Mouse (Mus musculus): ENCODE measurements around the gene Vps13a. TPM values are rescaled to one million over a fixed set of nuclear protein-coding genes. Genes with fewer than 3 reads are reported as not detected.
"Not testable (repeated sequence)": the region's sequence is repeated elsewhere in the genome, so short reads cannot be mapped to it uniquely, and the experiment has no call there.

Gene Vps13a
- polyA plus RNA-seq, 1 experiment: 4.1 TPM

GRCm38 (mm10) chr19:16773237-16774016, 7.3 kb downstream of the Vps13a start:
- WGBS: 42% methylated on average over 11 of the region's 11 CpGs
- DNase-seq: no peak
- H3K4me3 ChIP-seq (replicated peaks; ENCODE audit: extremely low read depth, low read depth, low read length): peak overlapping the region; percentile 58
- TF ChIP-seq CTCF (IDR thresholded peaks at IDR 0.05; ENCODE audit: insufficient read depth, low read length): no peak
- TF ChIP-seq POLR2A (IDR thresholded peaks at IDR 0.05; ENCODE audit: borderline replicate concordance, extremely low read depth, low read depth, low read length): no peak
- peaks cover 10% of the 10 kb centered on the region for H3K4me1 ChIP-seq (ENCODE audit: control insufficient read depth, insufficient read depth, low read length)

- H3K4me3 ChIP-seq (replicated peaks; ENCODE audit: extremely low read depth, low read depth, low read length): no peak overlapping the region
- H3K4me1 ChIP-seq (ENCODE audit: control insufficient read depth, insufficient read depth, low read length): no peaks in the 10 kb centered on the region
- DNase-seq: no peak
- TF ChIP-seq CTCF (IDR thresholded peaks at IDR 0.05; ENCODE audit: insufficient read depth, low read length) (no peak), POLR2A (IDR thresholded peaks at IDR 0.05; ENCODE audit: borderline replicate concordance, extremely low read depth, low read depth, low read length) (no peak)
- 60% methylated on average over 2 of the region's 2 CpGs for WGBS
These were observed 13.3 kb downstream of the Vps13a start for GRCm38 (mm10) chr19:16767407-16767806.

- not testable (repeated sequence) for H3K4me3 ChIP-seq (replicated peaks; ENCODE audit: extremely low read depth, low read depth, low read length); H3K4me1 ChIP-seq (ENCODE audit: control insufficient read depth, insufficient read depth, low read length); DNase-seq
- 85% methylated on average over 9 of the region's 9 CpGs for WGBS
These were observed 23.3 kb downstream of the Vps13a start for GRCm38 (mm10) chr19:16757439-16757838.

- DNase-seq: no peak
- Histone ChIP-seq H3K4me1 (ENCODE audit: control insufficient read depth, insufficient read depth, low read length) (no peaks in the 10 kb centered on the region), H3K4me3 (replicated peaks; ENCODE audit: extremely low read depth, low read depth, low read length) (no peak overlapping the region)
- TF ChIP-seq CTCF (IDR thresholded peaks at IDR 0.05; ENCODE audit: insufficient read depth, low read length) (no peak), POLR2A (IDR thresholded peaks at IDR 0.05; ENCODE audit: borderline replicate concordance, extremely low read depth, low read depth, low read length) (no peak)
These were observed 24.9 kb downstream of the Vps13a start for GRCm38 (mm10) chr19:16755854-16756253.

- WGBS: 90% methylated on average over 7 of the region's 7 CpGs
- Histone ChIP-seq H3K4me3 (replicated peaks; ENCODE audit: extremely low read depth, low read depth, low read length) (no peak overlapping the region), H3K4me1 (ENCODE audit: control insufficient read depth, insufficient read depth, low read length) (no peaks in the 10 kb centered on the region)
- TF ChIP-seq CTCF (IDR thresholded peaks at IDR 0.05; ENCODE audit: insufficient read depth, low read length) (no peak), POLR2A (IDR thresholded peaks at IDR 0.05; ENCODE audit: borderline replicate concordance, extremely low read depth, low read depth, low read length) (no peak)
- no peak for DNase-seq
These were observed 25.5 kb downstream of the Vps13a start for GRCm38 (mm10) chr19:16755226-16755625.

- no peaks in the 10 kb centered on the region for H3K4me1 ChIP-seq (ENCODE audit: control insufficient read depth, insufficient read depth, low read length)
- no peak for DNase-seq
- WGBS: 58% methylated on average over 3 of the region's 3 CpGs
- TF ChIP-seq POLR2A (IDR thresholded peaks at IDR 0.05; ENCODE audit: borderline replicate concordance, extremely low read depth, low read depth, low read length): no peak
- no peak for TF ChIP-seq CTCF (IDR thresholded peaks at IDR 0.05; ENCODE audit: insufficient read depth, low read length)
- H3K4me3 ChIP-seq (replicated peaks; ENCODE audit: extremely low read depth, low read depth, low read length): no peak overlapping the region
These were observed 27.6 kb downstream of the Vps13a start for GRCm38 (mm10) chr19:16753151-16753550.

- H3K4me3 ChIP-seq (replicated peaks; ENCODE audit: extremely low read depth, low read depth, low read length): no peak overlapping the region
- no peak for TF ChIP-seq POLR2A (IDR thresholded peaks at IDR 0.05; ENCODE audit: borderline replicate concordance, extremely low read depth, low read depth, low read length)
- TF ChIP-seq CTCF (IDR thresholded peaks at IDR 0.05; ENCODE audit: insufficient read depth, low read length): no peak
- H3K4me1 ChIP-seq (ENCODE audit: control insufficient read depth, insufficient read depth, low read length): no peaks in the 10 kb centered on the region
- WGBS: 94% methylated on average over 4 of the region's 4 CpGs
- DNase-seq: no peak
These were observed 43.9 kb downstream of the Vps13a start for GRCm38 (mm10) chr19:16736854-16737253.

- TF ChIP-seq CTCF (IDR thresholded peaks at IDR 0.05; ENCODE audit: insufficient read depth, low read length) (no peak), POLR2A (IDR thresholded peaks at IDR 0.05; ENCODE audit: borderline replicate concordance, extremely low read depth, low read depth, low read length) (no peak)
- WGBS: 41% methylated on average over 2 of the region's 2 CpGs
- Histone ChIP-seq H3K4me1 (ENCODE audit: control insufficient read depth, insufficient read depth, low read length) (no peaks in the 10 kb centered on the region), H3K4me3 (replicated peaks; ENCODE audit: extremely low read depth, low read depth, low read length) (no peak overlapping the region)
- DNase-seq: no peak
These were observed 52.0 kb downstream of the Vps13a start for GRCm38 (mm10) chr19:16728729-16729128.

GRCm38 (mm10) chr19:16715249-16715648, 65.5 kb downstream of the Vps13a start:
- Histone ChIP-seq H3K4me3 (replicated peaks; ENCODE audit: extremely low read depth, low read depth, low read length) (no peak overlapping the region), H3K4me1 (ENCODE audit: control insufficient read depth, insufficient read depth, low read length) (no peaks in the 10 kb centered on the region)
- 87% methylated on average over 3 of the region's 3 CpGs for WGBS
- no peak for DNase-seq
- TF ChIP-seq POLR2A (IDR thresholded peaks at IDR 0.05; ENCODE audit: borderline replicate concordance, extremely low read depth, low read depth, low read length) (no peak), CTCF (IDR thresholded peaks at IDR 0.05; ENCODE audit: insufficient read depth, low read length) (no peak)

GRCm38 (mm10) chr19:16701790-16702189, 78.9 kb downstream of the Vps13a start:
- Histone ChIP-seq H3K4me3 (replicated peaks; ENCODE audit: extremely low read depth, low read depth, low read length) (no peak overlapping the region), H3K4me1 (ENCODE audit: control insufficient read depth, insufficient read depth, low read length) (no peaks in the 10 kb centered on the region)
- DNase-seq: no peak
- TF ChIP-seq POLR2A (IDR thresholded peaks at IDR 0.05; ENCODE audit: borderline replicate concordance, extremely low read depth, low read depth, low read length): no peak
- TF ChIP-seq CTCF (IDR thresholded peaks at IDR 0.05; ENCODE audit: insufficient read depth, low read length): no peak
- WGBS: 70% methylated on average over 1 of the region's 1 CpGs
